Mouse (Mus musculus): Measurements from ENCODE around the gene Sh2d4b.

The Sh2d4b gene

GRCm38 (mm10) chr14:40837397-40837796, 55.7 kb downstream of the Sh2d4b start:
- no peak for DNase-seq (ENCODE audit: low spot score)

- DNase-seq (ENCODE audit: low spot score) = no peak
Measured at GRCm38 (mm10) chr14:40830505-40830904, 62.6 kb downstream of the Sh2d4b start.

DNA sequence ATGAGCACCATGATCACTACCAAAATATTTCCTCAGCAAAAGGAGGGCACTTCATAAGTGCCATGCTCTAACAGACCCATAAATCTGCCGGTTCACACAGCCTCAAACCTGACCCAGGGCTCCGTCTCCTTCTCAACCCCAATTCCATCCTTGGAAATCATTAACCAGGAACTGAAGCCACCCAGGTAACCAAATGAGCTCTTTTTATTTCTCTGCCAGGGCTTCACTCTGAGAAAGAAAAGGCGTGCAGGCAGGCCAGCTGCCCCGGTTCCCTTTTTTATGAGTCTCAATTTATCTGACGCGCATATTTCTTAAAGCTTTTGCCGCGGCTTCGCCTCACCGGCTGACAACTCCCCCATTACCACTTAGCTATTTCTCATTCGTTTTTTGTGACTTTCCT, 63.0 kb downstream of the Sh2d4b start:
- DNase-seq (ENCODE audit: low spot score) = no peak

DNA sequence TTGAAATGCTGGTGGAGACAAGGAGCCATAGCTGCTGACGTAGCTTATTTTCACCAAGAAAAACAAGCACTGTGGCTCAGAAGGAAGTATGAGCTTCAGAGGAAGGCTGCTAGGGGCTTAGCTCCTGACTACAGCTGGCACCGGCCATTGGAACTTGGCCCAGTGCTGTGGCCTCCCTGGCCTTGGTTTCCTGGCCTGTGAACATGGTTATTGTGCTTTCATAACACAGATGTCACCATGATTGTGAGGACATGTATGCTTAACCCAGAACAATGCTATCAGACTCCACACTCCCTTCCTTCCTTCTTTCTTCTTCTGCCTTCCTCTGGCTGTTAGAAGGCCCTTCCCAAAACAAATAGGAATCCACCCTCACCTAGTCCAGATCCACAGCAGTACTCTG, 75.0 kb downstream of the Sh2d4b start:
- no peak for DNase-seq (ENCODE audit: low spot score)

GRCm38 (mm10) chr14:40816715-40817114, 76.4 kb downstream of the Sh2d4b start:
- no peak for DNase-seq (ENCODE audit: low spot score)

- no peak for DNase-seq (ENCODE audit: low spot score)
Measured at GRCm38 (mm10) chr14:40791606-40792005, 101.5 kb downstream of the Sh2d4b start.

DNA sequence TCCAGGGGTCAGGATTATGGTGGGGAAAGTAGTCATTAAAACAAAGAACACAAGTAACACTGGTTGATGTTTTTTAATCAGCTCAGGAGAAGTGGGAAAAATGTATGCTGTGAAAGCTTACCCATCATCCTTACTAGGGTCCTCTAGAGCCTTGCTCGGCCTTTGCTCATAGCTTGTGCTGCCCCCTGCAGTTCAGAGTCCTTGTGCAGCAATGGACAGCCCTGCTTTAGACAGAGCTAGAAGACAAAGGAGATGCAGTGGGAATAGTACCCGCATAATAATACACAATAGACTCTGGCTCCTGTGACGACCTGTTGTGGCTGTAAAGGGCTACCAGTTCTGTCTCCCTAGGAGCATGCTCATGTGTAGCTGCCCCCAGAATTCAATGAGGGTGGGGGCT, 104.0 kb downstream of the Sh2d4b start:
- no peak for DNase-seq (ENCODE audit: low spot score)

- DNase-seq (ENCODE audit: low spot score) = no peak
Measured at GRCm38 (mm10) chr14:40769097-40770090, 123.7 kb downstream of the Sh2d4b start.
